Mouse (Mus musculus) inflammation-experienced regulatory T-cells, adult 16 weeks (primary cell): Measurements from ENCODE around the gene Hdgfl1. TPM values are rescaled to one million over a fixed set of nuclear protein-coding genes. Genes with fewer than 3 reads are reported as not detected.

Experiments
- polyA plus RNA-seq: library from polyadenylated mRNA; unstranded; fragments of 100-300 nt; shearing (Covaris generic); gene quantifications from one replicate; pipeline ENCODE4 v1.2.1, GENCODE M21; 2017

Gene Hdgfl1
- not detected for polyA plus RNA-seq

GRCm38 (mm10) chr13:26769955-26770354 is at the start of gene Hdgfl1:
Hdgfl1 (minus strand) TSS chr13:26770165.

